Mouse (Mus musculus) lung, postnatal 0 days (tissue): ENCODE measurements at regions not wholly inside any gene's neighbourhood (a gene's known extent, or its start where the extent isn't known, plus 50 kb on each side); places are given as distances from the start of the nearest gene placed in this dataset.

Experiments used
- CTCF ChIP-seq: IDR thresholded peaks from 2 replicates; pipeline ENCODE4 v1.5.1; 2016; ENCODE audit warnings: antibody characterized with exemption, mild to moderate bottlenecking
- EP300 ChIP-seq: IDR thresholded peaks from 2 replicates; pipeline ENCODE4 v1.6.1; 2016; ENCODE audit warnings: antibody characterized with exemption, mild to moderate bottlenecking, control low read depth

DNA sequence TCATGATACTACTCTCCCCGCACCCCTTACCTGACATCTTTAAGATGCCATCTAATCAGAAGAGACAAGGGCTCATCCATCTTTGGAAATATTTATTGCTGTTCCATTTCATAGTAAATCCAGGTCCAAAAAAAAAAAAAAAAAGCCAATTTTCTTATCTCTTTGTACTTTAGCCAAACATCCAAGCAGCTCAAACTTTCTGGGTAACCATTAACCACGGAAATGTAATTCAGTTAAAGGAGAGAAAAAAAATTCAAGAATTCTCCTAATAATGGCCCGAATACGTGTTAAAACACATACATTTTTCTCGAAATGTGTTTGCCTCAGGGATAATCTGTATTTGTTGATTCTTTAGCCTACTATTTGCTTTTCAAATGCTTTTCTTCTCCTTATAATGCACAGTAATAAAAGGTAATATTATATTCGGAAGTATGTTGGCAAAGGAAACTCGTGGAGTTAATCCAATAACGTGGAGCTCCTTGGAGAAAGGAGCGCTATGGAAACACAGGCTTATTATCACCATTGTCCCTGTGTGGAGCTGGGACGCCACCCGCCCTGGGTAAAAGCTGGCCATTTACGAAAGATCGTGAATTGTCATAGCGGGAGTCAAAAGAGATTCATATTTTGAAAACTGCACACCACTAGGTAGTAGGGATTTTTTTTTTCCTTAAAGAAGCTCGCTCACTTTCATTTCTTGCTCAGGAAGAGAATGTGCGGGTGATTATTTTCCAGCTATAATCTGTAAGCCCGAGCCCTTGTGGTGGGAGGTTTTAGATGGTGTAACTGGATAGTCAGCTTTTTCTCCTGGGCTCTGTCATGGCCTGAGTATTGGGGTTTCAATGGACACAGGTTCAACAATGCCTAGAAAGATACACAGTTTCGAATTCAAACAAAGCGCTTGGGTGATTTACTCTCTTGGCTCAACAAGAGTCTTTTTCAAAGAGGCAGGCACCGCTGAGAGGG, 108.4 kb upstream of the Psmd7 start:
- TF ChIP-seq CTCF (no peak), EP300 (no peak)
